Mouse (Mus musculus): ENCODE results near the gene Tram2. TPM values are rescaled to one million over a fixed set of nuclear protein-coding genes. Genes with fewer than 3 reads are reported as not detected.

The Tram2 gene
- polyA plus RNA-seq, 2 experiments from 2014 or later = 8.0 to 8.9 TPM

DNA sequence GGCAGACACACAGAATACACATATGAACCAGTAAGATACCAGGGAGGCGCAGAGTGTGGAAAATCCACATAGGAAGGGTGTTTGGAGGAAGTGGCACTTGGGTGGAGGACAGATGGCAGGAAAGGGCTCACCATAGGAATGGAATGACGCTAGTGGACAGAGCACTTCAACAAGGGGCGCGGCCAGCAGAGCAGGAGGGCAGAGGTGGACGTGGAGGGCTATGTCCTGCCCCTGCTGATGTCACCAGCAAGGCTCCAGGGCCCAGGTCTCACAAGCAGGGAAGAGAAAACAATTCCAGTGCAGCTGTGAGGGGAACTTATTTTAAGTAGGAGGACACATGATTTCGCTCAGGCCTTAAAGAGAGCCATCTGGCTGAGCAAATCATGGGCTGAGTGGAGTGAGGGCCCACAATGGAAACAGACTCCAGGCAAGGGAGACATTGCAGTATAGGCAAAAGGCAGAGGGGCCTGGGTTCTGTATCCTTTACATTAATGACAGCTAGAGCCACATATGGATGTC, 68.7 kb downstream of the Tram2 start:
- ATAC-seq = no peak

DNA sequence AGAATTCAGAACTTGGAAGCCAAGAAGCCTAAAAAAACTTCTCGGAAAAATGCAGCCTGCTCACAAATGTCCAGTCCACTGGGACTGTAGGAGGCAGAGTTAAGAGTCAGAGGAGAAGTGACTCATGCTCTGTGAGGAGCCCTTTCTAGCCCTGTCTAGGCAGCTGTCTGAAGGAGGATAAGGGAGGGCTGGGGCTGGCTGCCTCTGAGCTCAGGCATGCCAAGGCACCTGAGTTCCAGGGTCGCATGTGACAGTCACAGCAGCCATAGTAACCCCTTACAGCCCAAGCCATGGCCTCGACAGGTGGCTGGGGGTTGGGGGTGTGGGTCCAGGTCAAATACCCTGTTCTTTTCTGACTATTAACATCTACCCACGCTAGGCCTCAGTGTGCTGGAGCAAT, 70.1 kb downstream of the Tram2 start:
- no peak for ATAC-seq

DNA sequence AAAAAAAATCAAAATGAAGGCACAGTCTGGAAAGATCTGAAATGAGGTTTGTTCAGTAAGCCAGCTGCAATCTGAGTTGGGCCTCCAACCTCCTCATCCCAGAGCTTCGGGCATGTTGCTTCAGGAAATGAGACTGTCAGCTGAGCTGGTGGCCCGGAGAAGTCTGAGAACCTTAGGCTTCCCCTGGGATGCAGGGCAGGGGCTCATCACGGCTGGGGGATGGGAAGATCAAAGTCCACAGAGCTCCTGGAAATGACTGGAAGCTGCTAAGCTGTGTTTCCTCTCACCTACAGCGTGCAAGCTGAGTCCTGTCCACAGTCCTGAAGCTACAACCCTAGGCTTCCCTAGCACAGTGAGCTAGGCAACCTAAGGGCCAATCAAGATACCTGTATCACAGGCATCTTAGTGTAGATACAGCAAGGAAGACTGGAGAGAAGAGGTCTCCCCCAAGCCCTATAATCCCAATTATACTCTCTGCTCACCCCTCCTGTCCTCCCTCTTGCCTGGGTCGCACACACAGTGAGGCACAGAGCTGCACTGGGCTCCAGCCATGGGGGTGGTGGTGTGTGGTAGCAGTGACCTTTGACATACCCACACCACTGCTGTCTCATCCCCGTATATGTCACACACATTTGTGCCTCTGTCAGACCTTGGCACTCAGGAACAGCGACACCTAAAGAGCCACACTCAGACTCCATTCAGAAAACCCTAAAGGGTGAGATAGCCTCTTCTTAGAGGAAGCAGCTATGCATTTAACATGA, 70.9 kb downstream of the Tram2 start:
- no peak for ATAC-seq

DNA sequence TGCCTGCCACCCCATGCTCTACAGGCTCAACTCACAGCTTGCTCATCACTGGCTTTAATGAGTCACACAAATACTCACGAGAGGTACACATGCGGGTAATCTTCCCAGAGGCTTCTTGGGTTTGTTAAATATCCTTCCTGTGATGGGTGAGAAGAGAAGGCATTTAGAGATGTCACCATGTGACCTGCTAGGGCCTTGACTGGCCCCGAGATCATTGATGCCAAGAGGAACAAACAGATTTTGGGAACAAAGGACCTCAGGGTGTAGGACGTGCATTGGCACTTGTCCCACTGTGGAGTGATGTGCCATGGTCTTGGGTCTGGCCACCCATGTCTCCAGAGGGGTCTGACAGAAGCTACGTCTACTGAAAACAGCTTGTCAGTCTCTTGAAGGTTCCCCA, 72.3 kb downstream of the Tram2 start:
- no peak for ATAC-seq

DNA sequence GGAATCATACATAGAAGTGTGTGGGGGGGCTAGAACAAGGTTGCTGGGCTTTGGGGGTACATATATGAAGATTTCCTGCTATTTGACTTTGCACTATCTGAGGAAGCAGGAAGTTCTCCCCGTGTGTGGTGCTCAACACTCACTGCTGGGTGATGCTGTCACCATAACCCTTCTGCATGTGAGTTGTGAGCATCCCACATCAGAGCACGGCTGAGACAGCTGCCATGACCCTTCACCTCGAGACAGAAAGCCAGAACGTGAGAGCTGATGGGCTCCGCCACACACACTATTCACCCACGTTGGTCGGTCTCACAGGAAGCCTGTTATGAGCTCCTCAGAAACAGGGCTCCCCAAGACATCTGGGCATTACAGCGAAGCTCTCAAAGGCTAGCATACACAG, 74.4 kb downstream of the Tram2 start:
- ATAC-seq = no peak

DNA sequence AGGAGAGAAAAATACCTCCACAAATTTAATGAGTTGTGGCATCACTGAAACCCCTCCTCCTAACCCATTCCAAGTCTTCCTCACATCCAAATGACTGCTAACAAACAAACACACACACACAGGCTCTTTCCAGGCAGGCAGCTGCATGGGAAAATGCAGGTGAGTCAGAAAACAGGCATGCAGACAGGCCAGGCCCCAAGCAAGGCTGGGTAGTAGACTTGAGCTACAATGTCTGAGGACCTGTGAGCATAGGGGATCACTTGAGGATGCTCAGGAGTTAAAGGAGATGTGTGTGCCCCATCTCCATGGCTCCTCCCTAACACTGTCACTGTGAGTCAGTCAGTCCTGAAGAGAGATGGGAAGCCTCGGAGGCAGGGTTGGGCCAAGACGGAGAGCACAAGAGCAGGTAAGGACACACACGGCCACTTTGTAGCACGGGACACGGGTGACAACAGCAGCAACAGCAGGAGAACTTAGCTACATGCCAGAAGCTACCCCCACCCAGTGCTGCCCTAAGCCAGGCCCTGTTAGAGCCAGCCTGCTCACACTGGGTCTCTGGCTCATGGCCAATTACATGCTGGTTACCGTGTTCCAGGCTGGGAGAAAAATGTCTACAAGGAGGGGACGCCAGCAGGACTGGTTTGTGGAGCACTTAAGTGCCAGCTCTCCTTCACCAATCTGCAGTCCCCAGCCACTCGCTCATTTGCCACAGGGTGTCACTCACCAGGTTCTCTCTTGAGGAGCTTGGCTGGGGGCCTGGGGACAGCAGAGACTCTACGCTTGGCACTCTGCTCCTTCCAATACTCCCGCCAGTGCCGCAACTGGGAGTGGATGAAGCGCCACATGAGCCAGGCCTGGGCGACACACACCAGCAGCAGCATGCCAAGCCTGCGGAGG, 76.5 kb downstream of the Tram2 start:
- no peak for ATAC-seq

DNA sequence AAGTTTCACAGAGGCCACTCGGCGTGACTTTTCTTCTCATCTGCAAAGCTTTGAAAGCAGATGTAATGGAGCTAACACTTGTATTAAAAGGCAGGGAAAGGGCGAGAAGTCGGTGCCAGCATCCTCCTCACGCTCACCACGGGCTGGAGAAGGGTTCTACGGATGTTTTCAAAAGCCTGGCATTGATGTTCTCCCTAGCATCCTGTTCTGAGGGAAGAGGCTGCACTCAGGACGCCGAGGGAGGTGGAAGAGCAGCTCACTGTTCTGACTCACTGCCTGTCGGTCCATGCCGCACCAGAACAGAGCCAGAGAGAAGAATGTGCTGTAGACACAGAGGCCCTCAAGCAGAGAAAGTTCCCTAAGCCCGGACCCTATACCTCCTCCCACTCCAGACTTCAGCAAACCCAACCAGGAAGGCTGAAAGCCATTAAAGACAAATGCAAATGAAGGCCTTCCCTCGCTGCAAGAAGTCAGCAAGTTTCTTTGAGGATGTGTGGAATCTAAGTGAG, 81.1 kb downstream of the Tram2 start:
- ATAC-seq = no peak

DNA sequence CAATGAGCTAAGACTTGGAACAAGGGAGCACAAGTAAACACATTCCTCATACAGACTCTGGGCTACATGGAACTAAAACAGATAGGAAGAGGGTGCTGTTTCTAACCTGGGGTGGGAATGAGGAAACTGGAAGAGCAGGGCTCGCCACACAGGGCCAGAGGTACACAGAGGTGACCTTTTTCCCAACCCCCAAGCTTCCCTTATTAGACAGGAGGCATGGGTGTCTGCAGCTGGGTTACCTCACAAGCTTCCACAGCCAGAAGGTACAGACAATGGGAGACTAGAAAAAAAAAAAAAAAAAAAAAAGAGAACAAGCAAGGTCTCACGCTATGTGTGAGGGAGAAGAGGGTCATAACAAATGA, 81.7 kb downstream of the Tram2 start:
- ATAC-seq = no peak

DNA sequence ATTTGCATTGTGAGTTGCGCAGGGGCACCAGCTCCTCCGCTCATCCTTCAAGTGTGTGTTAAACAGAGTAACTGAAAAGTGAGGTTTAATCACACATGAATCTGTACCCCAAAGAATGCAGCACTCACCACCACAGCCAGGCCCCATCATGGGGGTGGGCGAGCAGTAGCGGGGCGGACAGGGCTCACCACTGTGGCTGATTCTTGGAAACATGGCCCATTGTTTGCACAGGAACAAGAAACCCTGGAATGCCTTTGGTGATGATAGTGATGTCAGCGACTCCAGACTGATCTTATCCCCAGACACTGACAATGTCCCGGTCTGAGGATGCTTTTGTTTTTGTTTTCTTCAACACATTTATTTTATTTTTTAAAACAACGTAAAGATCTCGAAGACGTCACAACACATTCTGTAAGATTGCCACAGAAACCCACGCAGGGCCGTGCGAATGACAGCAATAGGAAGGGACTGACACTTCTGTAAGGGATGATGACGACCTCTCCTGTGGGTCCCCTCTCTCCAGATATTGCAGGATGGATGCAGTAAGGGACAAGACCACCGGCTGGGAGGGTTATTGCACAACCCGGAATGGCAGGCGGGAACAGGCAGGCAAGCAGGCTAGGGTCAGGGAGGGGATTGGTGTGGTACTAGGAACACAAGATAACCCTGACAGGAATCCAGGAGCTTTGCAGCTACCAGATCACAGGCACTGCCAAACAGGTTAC, 82.3 kb downstream of the Tram2 start:
- no peak for ATAC-seq

DNA sequence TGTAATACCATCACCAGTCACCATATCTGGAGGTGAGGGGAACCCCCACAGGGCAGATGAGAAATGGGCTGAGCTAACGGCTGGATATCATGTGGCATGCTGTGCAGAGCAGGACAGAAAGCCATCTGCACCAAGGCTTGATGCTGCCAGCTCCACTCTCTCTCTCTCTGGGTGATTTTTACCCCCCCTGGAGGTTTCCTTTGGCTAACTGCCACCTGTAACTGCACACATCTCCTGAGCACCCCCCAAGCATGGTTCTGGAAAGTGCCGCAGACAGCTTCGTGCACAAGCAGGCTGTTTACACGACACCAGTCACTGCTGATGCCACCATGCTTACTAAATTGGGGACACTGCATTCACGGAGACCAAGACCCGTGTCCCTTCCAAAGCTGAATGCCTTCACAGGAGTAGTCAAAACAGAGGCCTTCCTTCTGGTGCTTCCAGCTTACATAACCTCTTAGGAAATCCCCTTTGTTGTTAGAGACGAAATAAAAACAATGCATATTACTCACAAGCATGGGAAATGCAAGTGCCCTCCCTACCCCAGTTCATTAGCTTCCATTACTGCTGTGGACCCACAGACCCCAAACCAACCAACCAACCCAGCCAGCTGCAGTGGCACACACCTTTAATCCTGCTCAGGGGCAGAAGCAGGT, 83.6 kb downstream of the Tram2 start:
- peak; percentile 72 for ATAC-seq

DNA sequence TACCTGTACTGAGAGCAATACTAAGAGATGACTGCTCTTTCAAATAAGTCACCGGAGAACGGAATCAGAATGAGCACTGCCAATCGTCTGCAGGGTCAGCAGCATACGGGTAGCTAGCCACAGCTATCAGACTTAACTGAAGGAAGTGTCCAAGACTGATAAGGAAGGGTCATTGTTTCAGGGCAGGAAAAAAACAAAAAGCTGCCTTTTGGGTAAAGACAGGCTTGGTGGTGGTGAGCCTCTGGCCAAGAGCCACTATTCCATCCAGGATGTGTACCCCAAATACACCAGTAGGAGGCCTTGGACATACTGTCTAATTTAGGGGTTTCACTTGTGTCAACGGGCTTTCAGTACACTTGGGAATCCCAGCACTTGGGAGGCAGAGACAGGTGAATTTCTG, 84.7 kb downstream of the Tram2 start:
- ATAC-seq = no peak

DNA sequence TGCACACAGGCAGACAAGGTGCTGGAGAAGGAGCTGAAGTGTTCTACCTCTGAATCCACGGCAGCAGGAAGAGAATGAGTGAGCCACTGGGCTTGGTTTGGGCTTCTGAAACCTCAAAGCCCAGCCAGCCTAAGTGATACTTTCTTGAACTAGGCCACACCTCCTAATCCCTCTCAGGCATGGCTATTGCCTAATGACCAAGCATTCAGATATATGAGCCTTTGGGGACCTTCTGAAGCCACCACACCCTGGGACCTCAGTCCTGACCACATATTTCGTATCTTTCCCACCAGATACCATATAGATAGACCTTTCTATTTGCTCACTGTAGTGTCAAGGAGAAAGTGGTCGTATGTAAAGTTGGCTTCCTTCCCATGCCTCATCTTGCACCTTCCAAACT, 85.3 kb downstream of the Tram2 start:
- ATAC-seq = no peak

DNA sequence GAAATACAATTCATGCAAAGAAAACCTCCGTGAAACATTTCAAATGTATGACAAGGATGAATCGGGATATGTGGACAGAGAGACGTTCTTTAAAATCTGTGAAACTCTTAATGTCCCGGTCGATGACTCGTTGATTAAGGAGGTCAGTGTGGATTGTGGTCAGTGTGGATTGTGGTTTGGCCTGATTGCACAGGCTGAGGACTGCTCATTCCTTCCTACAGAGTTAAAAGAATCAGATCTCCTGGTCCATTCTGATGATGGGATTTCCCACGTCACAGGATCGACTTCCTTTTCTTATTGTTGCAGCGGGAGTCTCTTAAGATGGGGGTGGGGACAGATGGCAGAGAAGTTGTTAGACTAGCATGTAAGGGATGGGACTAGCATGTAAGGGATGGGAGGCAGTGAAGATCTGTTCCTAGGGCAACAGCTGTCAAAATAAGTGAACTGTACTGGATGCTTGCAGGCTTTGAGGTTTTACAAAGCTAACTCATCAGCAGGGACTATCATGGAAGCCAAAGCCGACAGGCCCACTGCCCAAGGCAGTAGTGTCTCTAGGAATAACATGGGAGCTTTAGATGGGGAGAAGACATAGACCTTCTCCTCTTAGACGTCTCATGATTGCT, 89.5 kb downstream of the Tram2 start:
- ATAC-seq = no peak

DNA sequence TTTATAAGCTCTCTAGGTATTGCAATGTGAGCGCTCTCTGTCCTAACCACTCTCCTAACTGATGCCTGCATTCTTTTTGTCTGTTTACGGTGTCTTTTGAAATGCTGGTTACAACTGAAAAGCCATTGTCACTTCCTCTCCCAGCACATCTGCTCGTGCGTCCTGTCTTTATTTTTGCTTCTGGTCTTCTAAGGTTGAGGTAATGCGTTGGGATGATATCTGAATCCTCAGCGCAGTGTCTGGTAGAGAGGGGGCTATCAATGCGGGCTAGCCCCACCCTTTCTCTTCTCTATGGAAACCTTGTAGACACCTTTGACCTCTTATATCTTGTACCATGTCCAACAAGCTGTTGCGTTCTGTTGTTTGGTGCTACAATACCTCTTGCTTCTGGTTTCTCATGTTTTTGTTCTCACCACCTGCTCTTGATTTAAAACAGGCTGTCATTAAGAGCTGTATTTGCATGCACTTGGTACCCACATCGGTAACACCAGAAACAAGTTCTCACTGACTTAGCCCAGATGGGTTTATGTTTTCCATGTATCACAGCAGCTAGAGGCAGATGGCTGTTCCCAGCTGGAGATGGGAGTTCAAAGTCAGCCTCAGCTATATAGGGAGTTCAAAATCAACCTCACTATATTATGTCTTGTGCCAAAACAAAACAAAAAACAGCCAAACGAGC, 92.5 kb downstream of the Tram2 start:
- peak; percentile 33 for ATAC-seq

DNA sequence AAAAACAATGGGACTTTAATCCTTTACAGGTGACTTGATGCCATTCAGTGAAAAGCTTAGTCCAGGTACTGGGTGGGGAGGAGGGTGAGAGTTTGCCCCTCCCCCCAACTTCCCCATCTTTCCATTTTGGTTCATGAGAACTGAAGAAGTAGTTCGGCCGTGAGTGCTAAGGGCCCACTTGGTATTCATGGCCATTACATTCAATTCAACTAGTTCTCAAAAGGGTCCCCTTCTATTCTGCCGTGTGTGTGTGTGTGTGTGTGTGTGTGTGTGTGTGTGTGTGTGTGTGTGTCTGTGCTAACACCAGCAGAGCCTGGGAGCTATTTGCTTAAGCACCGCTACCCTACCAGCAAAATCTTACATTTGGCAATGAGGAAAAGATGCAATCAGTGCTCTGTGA, 94.4 kb downstream of the Tram2 start:
- ATAC-seq = no peak

DNA sequence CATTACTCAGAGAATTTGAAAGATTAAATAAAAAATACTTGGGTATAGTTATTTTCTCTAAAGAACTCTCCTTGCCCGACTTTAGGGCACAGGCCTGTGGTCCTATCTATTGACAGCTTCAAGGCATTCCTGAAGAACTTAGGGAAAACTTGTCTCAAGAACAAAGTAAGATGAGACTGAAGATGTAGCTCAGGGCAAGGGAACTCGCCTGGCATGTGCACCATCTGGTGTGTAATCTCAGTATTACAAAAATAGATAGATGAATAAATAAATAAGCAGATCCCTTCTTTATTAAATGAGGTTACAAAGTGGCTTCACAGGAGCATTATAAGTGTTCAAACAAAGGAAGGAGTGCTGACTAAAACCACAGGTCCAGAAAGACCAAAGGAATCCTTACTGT, 94.9 kb downstream of the Tram2 start:
- no peak for ATAC-seq

DNA sequence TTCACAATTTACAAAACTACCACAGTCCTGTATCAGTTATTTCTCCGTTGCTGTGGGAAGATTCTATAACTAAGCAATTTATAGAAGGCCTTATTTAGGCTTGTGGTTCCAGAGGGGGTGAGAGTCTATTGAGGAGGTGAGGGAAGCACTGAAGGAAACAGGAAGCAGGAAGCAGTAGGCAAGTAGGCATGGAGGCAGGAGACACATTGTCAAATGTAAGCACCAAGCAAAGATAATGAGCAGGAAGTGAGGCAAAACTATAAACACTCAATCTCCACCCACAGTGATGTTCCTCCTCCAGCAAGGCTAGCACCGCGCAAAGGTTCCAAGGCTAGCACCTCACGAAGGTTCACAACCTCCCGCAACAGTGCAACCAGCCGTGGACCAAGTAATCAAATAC, 97.3 kb downstream of the Tram2 start:
- ATAC-seq = peak; percentile 45

DNA sequence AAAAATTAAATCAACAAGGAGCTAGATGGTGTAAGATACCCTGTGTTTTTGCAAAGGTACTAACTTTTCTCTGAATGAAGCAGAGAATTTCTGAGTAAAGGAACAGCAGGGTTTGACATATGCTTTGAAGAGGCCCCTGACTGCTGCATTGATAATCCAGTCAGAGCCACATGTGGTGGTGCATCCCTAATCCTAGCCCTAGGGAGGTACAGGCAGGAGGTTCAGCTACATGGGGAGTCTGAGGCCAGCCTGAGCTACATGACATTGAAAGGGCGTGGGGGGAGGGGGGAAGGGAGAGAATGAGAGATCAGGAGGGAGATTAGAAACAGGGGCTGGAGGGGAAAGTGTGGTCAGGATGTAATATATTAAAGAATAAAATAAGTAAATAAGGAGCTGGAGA, 98.5 kb downstream of the Tram2 start:
- ATAC-seq = no peak

DNA sequence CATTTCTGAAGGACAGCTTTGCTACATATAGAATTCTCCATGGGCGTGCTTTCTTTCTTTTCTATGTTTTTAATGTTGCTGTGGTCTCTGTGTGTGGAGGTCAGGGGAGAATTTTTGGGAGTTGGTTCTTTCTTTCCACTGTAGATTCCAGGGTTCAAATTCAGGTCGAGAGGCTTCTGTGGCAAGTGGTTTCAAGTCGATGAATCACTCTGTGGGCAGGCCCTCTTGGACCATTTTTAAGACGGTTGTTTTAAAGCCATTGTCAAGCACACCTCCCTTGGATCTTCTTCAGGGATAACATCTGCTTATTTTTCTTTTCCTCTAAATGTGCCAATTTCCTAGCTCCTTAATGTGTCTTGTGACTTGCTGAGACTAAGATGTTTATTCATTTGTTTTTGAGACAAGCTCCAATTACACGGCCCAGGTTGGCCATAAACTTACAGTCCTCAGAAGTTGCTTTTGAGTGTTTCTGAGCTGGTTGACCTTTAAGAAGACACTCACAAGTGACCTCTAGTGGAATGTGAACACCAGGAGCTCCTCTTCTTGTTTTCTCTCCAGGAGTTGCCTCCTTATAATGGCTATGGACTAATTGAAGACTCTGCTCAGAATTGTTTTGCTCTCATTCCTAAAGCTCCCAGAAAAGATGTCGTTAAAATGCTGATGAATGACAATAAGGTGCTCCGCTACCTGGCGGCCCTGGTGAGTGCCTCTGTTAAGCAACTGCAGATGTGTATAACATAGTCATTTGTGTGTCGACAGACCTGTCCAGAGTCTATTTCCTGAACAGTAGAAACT, 104.5 kb downstream of the Tram2 start:
- no peak for ATAC-seq

DNA sequence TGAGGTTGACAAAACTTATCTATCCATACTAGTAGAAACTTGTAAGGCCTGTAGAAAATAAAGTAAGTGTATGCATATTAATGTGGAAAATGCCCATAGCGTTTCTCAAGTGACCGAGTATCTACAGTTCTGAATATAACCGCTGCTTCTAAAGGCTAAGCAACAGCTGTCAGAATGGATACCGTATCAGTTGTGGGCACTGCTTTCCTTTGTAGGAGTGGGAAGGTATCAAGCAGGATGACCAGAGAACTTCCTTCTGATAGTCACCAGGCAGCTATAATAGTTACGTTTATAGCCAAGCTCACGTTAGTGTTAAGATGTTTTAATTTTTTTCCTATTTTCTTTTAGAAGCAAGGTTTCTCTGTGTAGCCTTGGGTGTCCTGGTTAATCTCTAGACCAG, 105.6 kb downstream of the Tram2 start:
- ATAC-seq = no peak

DNA sequence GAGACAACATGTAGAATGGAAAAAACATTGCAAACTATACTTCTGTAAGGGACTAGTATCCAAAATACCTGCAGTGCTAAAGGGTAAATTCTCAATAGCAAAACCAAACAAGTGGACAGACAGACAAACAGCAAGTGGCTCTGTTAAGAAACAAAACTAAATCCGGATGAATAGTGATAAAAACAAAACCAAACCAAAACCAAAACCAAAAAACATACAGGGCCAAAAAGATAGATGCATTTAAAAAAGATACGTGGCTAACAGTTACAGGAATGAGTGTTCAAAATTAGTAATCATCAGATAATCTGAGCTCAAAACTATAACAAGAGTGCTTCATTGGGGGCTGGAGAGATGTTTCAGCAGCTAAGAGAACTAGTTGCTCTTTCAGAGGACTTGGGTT, 109.4 kb downstream of the Tram2 start:
- peak; percentile 40 for ATAC-seq
